Mouse (Mus musculus) MEL (cell line): ENCODE data around the gene Rpl36al. TPM values are rescaled to one million over a fixed set of nuclear protein-coding genes. Genes with fewer than 3 reads are reported as not detected.
A peak's percentile ranks its signal among the peaks of the same experiment; 100 is the strongest.

Source experiments
- DNase-seq: peaks from one replicate; pipeline ENCODE4 v3.0.0; 2011; ENCODE audit warnings: low read depth, low spot score
- H3K27ac ChIP-seq: 2 replicates; pipeline ENCODE4 v1.5.1; 2012; ENCODE audit warnings: low read depth, mild to moderate bottlenecking, control low read depth, low read length, moderate library complexity; ENCODE audit not compliant: control insufficient read depth
- H3K27me3 ChIP-seq, 2 experiments: fragments of 150-350 bp in 1 of 2; sonication (generic) in 1 of 2; 2 replicates each; pipeline ENCODE4 v1.6.1; 2012; ENCODE audit warnings: low read length in 2 of 2, mild to moderate bottlenecking in 2 of 2, improper control_type of control experiment in 1 of 2, moderate library complexity in 1 of 2; ENCODE audit not compliant: insufficient read depth in 2 of 2, control insufficient read depth in 1 of 2
- H3K36me3 ChIP-seq, 2 experiments: 2 replicates each; pipeline ENCODE4 v1.6.1; 2012 to 2014; ENCODE audit warnings: low read length in 2 of 2, improper control_type of control experiment in 1 of 2, inconsistent platforms in 1 of 2, mild to moderate bottlenecking in 1 of 2; ENCODE audit not compliant: insufficient read depth in 2 of 2, control insufficient read depth in 1 of 2
- H3K4me1 ChIP-seq, 2 experiments: fragments of 150-350 bp in 1 of 2; sonication (generic) in 1 of 2; 2 replicates each; pipeline ENCODE4 v1.6.1; 2012; ENCODE audit warnings: low read length in 2 of 2, improper control_type of control experiment in 1 of 2, mild to moderate bottlenecking in 1 of 2; ENCODE audit not compliant: insufficient read depth in 2 of 2, control insufficient read depth in 1 of 2
- H3K4me3 ChIP-seq, 2 experiments: fragments of 150-350 bp in 1 of 2; sonication (generic) in 1 of 2; 2 replicates each; pipeline ENCODE4 v1.5.1; 2012; ENCODE audit warnings: low read depth in 2 of 2, low read length in 2 of 2, mild to moderate bottlenecking in 2 of 2, moderate library complexity in 2 of 2, control low read depth in 1 of 2, improper control_type of control experiment in 1 of 2; ENCODE audit not compliant: control insufficient read depth in 1 of 2, insufficient read depth in 1 of 2
- H3K79me2 ChIP-seq: 2 replicates; pipeline ENCODE4 v1.6.1; 2012; ENCODE audit warnings: mild to moderate bottlenecking, low read length, moderate library complexity; ENCODE audit not compliant: control insufficient read depth, poor library complexity, insufficient read depth
- H3K9ac ChIP-seq: 2 replicates; pipeline ENCODE4 v1.6.1; 2012; ENCODE audit warnings: low read depth, mild to moderate bottlenecking, control low read depth, low read length, moderate library complexity; ENCODE audit not compliant: control insufficient read depth, poor library complexity, severe bottlenecking
- H3K9me3 ChIP-seq: fragments of 150-350 bp; sonication (generic); replicated peaks from 2 replicates; pipeline ENCODE4 v1.6.1; 2012; ENCODE audit warnings: mild to moderate bottlenecking, low read length, improper control_type of control experiment, moderate library complexity; ENCODE audit not compliant: insufficient read depth
- BHLHE40 ChIP-seq: IDR thresholded peaks from 2 replicates; pipeline ENCODE4 v1.6.1; 2012; ENCODE audit warnings: low read depth, mild to moderate bottlenecking, inconsistent platforms, low read length, improper control_type of control experiment, borderline replicate concordance
- CHD2 ChIP-seq: IDR thresholded peaks from 2 replicates; pipeline ENCODE4 v1.6.1; 2011; ENCODE audit warnings: low read length, improper control_type of control experiment
- E2F4 ChIP-seq: IDR thresholded peaks from 2 replicates; pipeline ENCODE4 v1.6.1; 2011; ENCODE audit warnings: low read depth, low read length, improper control_type of control experiment, borderline replicate concordance
- ELF1 ChIP-seq: IDR thresholded peaks from 2 replicates; pipeline ENCODE4 v1.6.1; 2014; ENCODE audit warnings: low read depth, mild to moderate bottlenecking, inconsistent platforms, low read length, improper control_type of control experiment, moderate library complexity
- EP300 ChIP-seq, 2 experiments: IDR thresholded peaks; 2 replicates each; pipeline ENCODE4 v1.6.1; 2011; ENCODE audit warnings: improper control_type of control experiment in 2 of 2, low read length in 2 of 2, low read depth in 1 of 2, mild to moderate bottlenecking in 1 of 2
- ETS1 ChIP-seq: IDR thresholded peaks from 2 replicates; pipeline ENCODE4 v1.6.1; 2012; ENCODE audit warnings: low read depth, mild to moderate bottlenecking, inconsistent platforms, low read length, improper control_type of control experiment, moderate library complexity
- GATA1 ChIP-seq: IDR thresholded peaks from 2 replicates; pipeline ENCODE4 v1.6.1; 2011; ENCODE audit warnings: low read depth, low read length, improper control_type of control experiment
- HCFC1 ChIP-seq: IDR thresholded peaks from 2 replicates; pipeline ENCODE4 v1.6.1; 2012; ENCODE audit warnings: low read depth, mild to moderate bottlenecking, inconsistent platforms, low read length, improper control_type of control experiment, moderate library complexity
- JUND ChIP-seq: IDR thresholded peaks from 2 replicates; pipeline ENCODE4 v1.6.1; 2011; ENCODE audit warnings: low read depth, mild to moderate bottlenecking, improper control_type of control experiment, low read length
- MAFK ChIP-seq: IDR thresholded peaks from 2 replicates; pipeline ENCODE4 v1.6.1; 2011; ENCODE audit warnings: low read depth, mild to moderate bottlenecking, low read length, improper control_type of control experiment, borderline replicate concordance
- MAZ ChIP-seq: IDR thresholded peaks from 2 replicates; pipeline ENCODE4 v1.6.1; 2012; ENCODE audit warnings: low read depth, mild to moderate bottlenecking, inconsistent platforms, low read length, improper control_type of control experiment
- MXI1 ChIP-seq: IDR thresholded peaks from 2 replicates; pipeline ENCODE4 v1.6.1; 2011; ENCODE audit warnings: mild to moderate bottlenecking, low read depth, low read length, improper control_type of control experiment
- NELFE ChIP-seq: IDR thresholded peaks from 2 replicates; pipeline ENCODE4 v1.6.1; 2011; ENCODE audit warnings: low read depth, low read length, improper control_type of control experiment
- NRF1 ChIP-seq: IDR thresholded peaks from 2 replicates; pipeline ENCODE4 v1.6.1; 2014; ENCODE audit warnings: low read depth, mild to moderate bottlenecking, inconsistent platforms, low read length, improper control_type of control experiment, moderate library complexity; ENCODE audit not compliant: poor library complexity, insufficient read depth, severe bottlenecking
- POLR2A ChIP-seq, 2 experiments: IDR thresholded peaks; 2 replicates each; pipeline ENCODE4 v1.6.1; 2011 to 2012; ENCODE audit warnings: low read length in 2 of 2, mild to moderate bottlenecking in 2 of 2, control low read depth in 1 of 2, improper control_type of control experiment in 1 of 2, low read depth in 1 of 2, moderate library complexity in 1 of 2; ENCODE audit not compliant: control insufficient read depth in 1 of 2, insufficient read depth in 1 of 2, poor library complexity in 1 of 2
- POLR2AphosphoS2 ChIP-seq: IDR thresholded peaks from 2 replicates; pipeline ENCODE4 v1.6.1; 2011; ENCODE audit warnings: low read length, improper control_type of control experiment
- POLR2AphosphoS5 ChIP-seq: IDR thresholded peaks from 2 replicates; pipeline ENCODE4 v1.6.1; 2012; ENCODE audit warnings: low read depth, borderline replicate concordance, mild to moderate bottlenecking, inconsistent platforms, low read length, moderate library complexity, mixed read lengths
- RAD21 ChIP-seq: IDR thresholded peaks from 2 replicates; pipeline ENCODE4 v1.6.1; 2011; ENCODE audit warnings: mild to moderate bottlenecking, low read depth, low read length, improper control_type of control experiment
- RCOR1 ChIP-seq: IDR thresholded peaks from 2 replicates; pipeline ENCODE4 v1.6.1; 2012; ENCODE audit warnings: low read depth, mild to moderate bottlenecking, inconsistent platforms, low read length, improper control_type of control experiment
- SIN3A ChIP-seq: IDR thresholded peaks from 2 replicates; pipeline ENCODE4 v1.6.1; 2012; ENCODE audit warnings: low read length, improper control_type of control experiment, inconsistent platforms
- TBP ChIP-seq: IDR thresholded peaks from 2 replicates; pipeline ENCODE4 v1.8.0; 2011; ENCODE audit warnings: low read depth, low read length, improper control_type of control experiment
- TCF12 ChIP-seq: IDR thresholded peaks from 2 replicates; pipeline ENCODE4 v1.6.1; 2014; ENCODE audit warnings: low read depth, mild to moderate bottlenecking, inconsistent platforms, low read length, improper control_type of control experiment, moderate library complexity
- USF1 ChIP-seq: IDR thresholded peaks from 2 replicates; pipeline ENCODE4 v1.6.1; 2014; ENCODE audit warnings: low read depth, mild to moderate bottlenecking, inconsistent platforms, low read length, improper control_type of control experiment, moderate library complexity
- ZC3H11A ChIP-seq: IDR thresholded peaks from 2 replicates; pipeline ENCODE4 v1.6.1; 2012; ENCODE audit warnings: low read depth, mild to moderate bottlenecking, inconsistent platforms, low read length, improper control_type of control experiment
- ZMIZ1 ChIP-seq: IDR thresholded peaks from 2 replicates; pipeline ENCODE4 v1.6.1; 2012; ENCODE audit warnings: low read depth, mild to moderate bottlenecking, inconsistent platforms, low read length, improper control_type of control experiment, moderate library complexity
- polyA plus RNA-seq, 2 experiments: library from polyadenylated mRNA; stranded (reverse) in 1 of 2; unstranded in 1 of 2; fragments of >175 nt in 1 of 2; fragments of >200 nt in 1 of 2; gene quantifications; 2 replicates each; pipeline versions ENCODE4 v1.2.1 to v1.2.4; 2012; ENCODE audit warnings: low replicate concordance in 2 of 2, low read depth in 1 of 2; ENCODE audit not compliant: insufficient read length in 2 of 2, insufficient read depth in 1 of 2, missing spikeins in 1 of 2
- total RNA-seq: library from RNA; depleted of rRNA; stranded (reverse); fragments of 300-350 nt; gene quantifications from 2 replicates; pipeline ENCODE4 v1.2.3, GENCODE M21; 2012

Gene Rpl36al
- total and polyA plus RNA-seq, 3 experiments = 696 to 1,318 TPM; not detected in 1

GRCm38 (mm10) chr12:69229251-69229650, 45.4 kb upstream of the Rpl36al start (continued):
- no peak for TF ChIP-seq ETS1

- Histone ChIP-seq H3K27ac (peak within 1 kb of the TSS; percentile 89), H3K4me1 (peaks cover 0 to 7% of the 10 kb centered on the region in 2 experiments; a peak in 3 of 4 replicates), H3K36me3 (peaks cover 0 to 4% of the 10 kb centered on the region in 2 experiments; a peak in 2 of 4 replicates), H3K27me3 (no peaks in the 10 kb centered on the region), H3K79me2 (no peaks in the 10 kb centered on the region; the same call in 1 of the 2 replicates), H3K9ac (peak within 1 kb of the TSS; percentile 93)
- DNase-seq = peak; percentile 93
- TF ChIP-seq NRF1 = peak; percentile 44; the same call in 1 of the 2 replicates
- no peak for TF ChIP-seq EP300 (IDR thresholded peaks at IDR 0.05; ENCODE audit: low read depth in 1 of 2, low read length in 2 of 2)
- peak; percentile 77 for TF ChIP-seq NELFE
- peak; percentile 56; the same call in 1 of the 2 replicates for TF ChIP-seq HCFC1
- TF ChIP-seq MAFK = no peak
- no peak for TF ChIP-seq BHLHE40
- no peak for TF ChIP-seq USF1
- no peak for TF ChIP-seq MXI1
- no peak for TF ChIP-seq POLR2AphosphoS5
- TF ChIP-seq RAD21 = no peak
- no peak for TF ChIP-seq JUND
- TF ChIP-seq ZMIZ1 = peak; percentile 63; the same call in 1 of the 2 replicates
- peak; percentile 86 to 93 for TF ChIP-seq POLR2A (IDR thresholded peaks at IDR 0.05; ENCODE audit: control insufficient read depth in 1 of 2, insufficient read depth in 1 of 2, low read depth in 1 of 2, low read length in 2 of 2, poor library complexity in 1 of 2)
- peak; percentile 59; the same call in 1 of the 2 replicates for TF ChIP-seq POLR2AphosphoS2
- TF ChIP-seq TCF12 = peak; percentile 46; the same call in 1 of the 2 replicates
- 0 out of 2 replicates have a peak, but pooled peaks have one; percentile 36 for TF ChIP-seq ELF1
- TF ChIP-seq CHD2 = no peak
- no peak for TF ChIP-seq GATA1
- no peak for TF ChIP-seq ZC3H11A
- TF ChIP-seq RCOR1 = no peak
- TF ChIP-seq MAZ = no peak
- peak; percentile 72 for TF ChIP-seq SIN3A
- TF ChIP-seq TBP = peak; percentile 62; the same call in 1 of the 2 replicates
- peak; percentile 88 for TF ChIP-seq E2F4
- TF ChIP-seq, all 39 proteins: peak for 11
- H3K9me3 ChIP-seq = no peaks in the 10 kb centered on the region
- peak within 1 kb of the TSS; percentile 87 to 97 for H3K4me3 ChIP-seq
These were observed 44.0 kb upstream of the Rpl36al start, which contains the start of gene Pole2 for GRCm38 (mm10) chr12:69227776-69228466. Gene Pole2, minus strand, starts transcription at chr12:69228195.
